Mouse (Mus musculus) brain, embryonic 14.5 days (tissue): ENCODE data around the gene Slc16a6.

Experiments
- CTCF ChIP-seq: fragments of 200-500 bp; IDR thresholded peaks from 2 replicates; pipeline ENCODE4 v1.5.1; 2012; ENCODE audit warnings: inconsistent platforms, mild to moderate bottlenecking, moderate library complexity, borderline replicate concordance; ENCODE audit not compliant: insufficient read depth, insufficient read length; ENCODE audit errors: extremely low read depth
- POLR2A ChIP-seq: fragments of 200-500 bp; IDR thresholded peaks from 2 replicates; pipeline ENCODE4 v1.6.1; 2012; ENCODE audit warnings: mild to moderate bottlenecking, inconsistent platforms, borderline replicate concordance; ENCODE audit not compliant: poor library complexity, insufficient read depth, insufficient read length, severe bottlenecking; ENCODE audit errors: extremely low read depth

- no peak for TF ChIP-seq CTCF
- no peak for TF ChIP-seq POLR2A
Measured at GRCm38 (mm10) chr11:109451169-109451568, 22.2 kb downstream of the Slc16a6 start.
